Mouse (Mus musculus) CD4-positive, CD25-positive, alpha-beta regulatory T cell, adult 2 months (primary cell): ENCODE results near the gene Sf3b6.

Experiments
- DNase-seq: peaks from one replicate; pipeline ENCODE4 v3.0.0-alpha.2; 2012; ENCODE audit warnings: low read depth, low spot score

Sf3b6 gene

GRCm38 (mm10) chr12:4840741-4841140 lies 23.4 kb downstream of the Sf3b6 start:
- no peak for DNase-seq

- peak; percentile 61 for DNase-seq
Measured at GRCm38 (mm10) chr12:4841392-4841887, 24.1 kb downstream of the Sf3b6 start, which contains the start of gene Fkbp1b. Gene Fkbp1b (minus strand): TSS chr12:4841591.

GRCm38 (mm10) chr12:4842456-4842855 lies 25.1 kb downstream of the Sf3b6 start:
- DNase-seq = peak; percentile 7

GRCm38 (mm10) chr12:4842890-4843597 lies 25.7 kb downstream of the Sf3b6 start, which contains the start of gene Wdcp:
Gene Wdcp (plus strand): TSS chr12:4843303.
- DNase-seq = peak; percentile 91

GRCm38 (mm10) chr12:4843741-4844140 lies 26.4 kb downstream of the Sf3b6 start:
- peak; percentile 79 for DNase-seq

GRCm38 (mm10) chr12:4856160-4856559 lies 38.8 kb downstream of the Sf3b6 start:
- peak; percentile 61 for DNase-seq

- no peak for DNase-seq
Measured at GRCm38 (mm10) chr12:4856834-4857233, 39.5 kb downstream of the Sf3b6 start.

- DNase-seq = no peak
Measured at GRCm38 (mm10) chr12:4859241-4859914, 42.0 kb downstream of the Sf3b6 start.

- DNase-seq = peak; percentile 29
Measured at GRCm38 (mm10) chr12:4862672-4863071, 45.3 kb downstream of the Sf3b6 start.

GRCm38 (mm10) chr12:4863654-4864337 lies 46.5 kb downstream of the Sf3b6 start:
- no peak for DNase-seq

- DNase-seq = no peak
Measured at GRCm38 (mm10) chr12:4864338-4864690, 47.0 kb downstream of the Sf3b6 start.

GRCm38 (mm10) chr12:4868924-4869323 lies 51.6 kb downstream of the Sf3b6 start:
- DNase-seq = no peak

- DNase-seq = no peak
Measured at GRCm38 (mm10) chr12:4871260-4871659, 53.9 kb downstream of the Sf3b6 start.

- DNase-seq = no peak
Measured at GRCm38 (mm10) chr12:4872273-4872672, 54.9 kb downstream of the Sf3b6 start.

- no peak for DNase-seq
Measured at GRCm38 (mm10) chr12:4872983-4873477, 55.7 kb downstream of the Sf3b6 start.

- no peak for DNase-seq
Measured at GRCm38 (mm10) chr12:4873531-4873930, 56.2 kb downstream of the Sf3b6 start.

GRCm38 (mm10) chr12:4874161-4874927 lies 57.0 kb downstream of the Sf3b6 start, which contains the start of gene Mfsd2b:
Gene Mfsd2b (minus strand): TSS chr12:4874359.
- peak; percentile 81 for DNase-seq

- no peak for DNase-seq
Measured at GRCm38 (mm10) chr12:4875623-4876022, 58.3 kb downstream of the Sf3b6 start.
